Mouse (Mus musculus) myocyte (in vitro differentiated cells): ENCODE data around the gene Med13l. TPM values are rescaled to one million over a fixed set of nuclear protein-coding genes. Genes with fewer than 3 reads are reported as not detected.

Experiments used
- H3K27me3 ChIP-seq: one replicate; pipeline ENCODE4 v1.6.1; 2011; ENCODE audit not compliant: control insufficient read depth, insufficient read depth, insufficient read length
- H3K36me3 ChIP-seq: one replicate; pipeline ENCODE4 v1.6.1; 2011; ENCODE audit not compliant: control insufficient read depth, insufficient read depth
- H3K4me2 ChIP-seq: one replicate; pipeline ENCODE4 v1.6.1; 2011; ENCODE audit warnings: low read depth, control low read depth
- H3K4me3 ChIP-seq: one replicate; pipeline ENCODE4 v1.5.1; 2011; ENCODE audit warnings: mild to moderate bottlenecking, control low read depth, moderate library complexity
- H3K79me2 ChIP-seq: one replicate; pipeline ENCODE4 v1.6.1; 2011; ENCODE audit not compliant: control insufficient read depth, insufficient read depth
- H3ac ChIP-seq: one replicate; pipeline ENCODE4 v1.6.1; 2011; ENCODE audit not compliant: control insufficient read depth, insufficient read length
- CEBPB ChIP-seq: IDR thresholded peaks from 2 replicates; pipeline ENCODE4 v1.6.1; 2011; ENCODE audit warnings: mild to moderate bottlenecking, moderate library complexity; ENCODE audit not compliant: poor library complexity, insufficient read depth, severe bottlenecking
- E2F4 ChIP-seq: IDR thresholded peaks from one replicate; pipeline ENCODE4 v1.6.1; 2011; ENCODE audit warnings: mild to moderate bottlenecking, control low read depth, moderate library complexity; ENCODE audit not compliant: insufficient read depth
- MAX ChIP-seq: IDR thresholded peaks from one replicate; pipeline ENCODE4 v1.6.1; 2011; ENCODE audit warnings: low read depth, mild to moderate bottlenecking, control low read depth
- MYOD1 ChIP-seq, 3 experiments: IDR thresholded peaks; one replicate each; pipeline ENCODE4 v1.6.1; 2011; ENCODE audit warnings: control low read depth in 2 of 3, low read depth in 2 of 3, mild to moderate bottlenecking in 2 of 3, moderate library complexity in 1 of 3; ENCODE audit not compliant: insufficient read length in 2 of 3, control insufficient read depth in 1 of 3
- MYOG ChIP-seq, 3 experiments: IDR thresholded peaks; one replicate each; pipeline ENCODE4 v1.6.1; 2011; ENCODE audit warnings: control low read depth in 2 of 3, low read depth in 2 of 3, mild to moderate bottlenecking in 2 of 3; ENCODE audit not compliant: insufficient read length in 2 of 3, control insufficient read depth in 1 of 3, insufficient read depth in 1 of 3
- POLR2A ChIP-seq: IDR thresholded peaks from one replicate; pipeline ENCODE4 v1.6.1; 2011; ENCODE audit warnings: low read depth, mild to moderate bottlenecking, control low read depth, moderate library complexity; ENCODE audit not compliant: insufficient read length
- POLR2AphosphoS2 ChIP-seq: IDR thresholded peaks from one replicate; pipeline ENCODE4 v1.6.1; 2011; ENCODE audit warnings: low read depth, control low read depth; ENCODE audit not compliant: insufficient read length
- REST ChIP-seq: IDR thresholded peaks from one replicate; pipeline ENCODE4 v1.6.1; 2011; ENCODE audit warnings: mild to moderate bottlenecking, control low read depth, moderate library complexity; ENCODE audit not compliant: insufficient read depth, insufficient read length
- SRF ChIP-seq: IDR thresholded peaks from one replicate; pipeline ENCODE4 v1.6.1; 2011; ENCODE audit warnings: low read depth; ENCODE audit not compliant: control insufficient read depth, insufficient read length
- TCF12 ChIP-seq: IDR thresholded peaks from one replicate; pipeline ENCODE4 v1.6.1; 2011; ENCODE audit warnings: mild to moderate bottlenecking, control low read depth; ENCODE audit not compliant: poor library complexity, insufficient read depth, severe bottlenecking
- TCF3 ChIP-seq: IDR thresholded peaks from one replicate; pipeline ENCODE4 v1.6.1; 2011; ENCODE audit warnings: low read depth, control low read depth; ENCODE audit not compliant: insufficient read length
- USF1 ChIP-seq: IDR thresholded peaks from one replicate; pipeline ENCODE4 v1.6.1; 2011; ENCODE audit warnings: low read depth, mild to moderate bottlenecking, control low read depth, moderate library complexity
- polyA plus RNA-seq: library from polyadenylated mRNA; unstranded; fragments of >200 nt; fragmentation: generic; extraction: Trizol; gene quantifications from one replicate; pipeline ENCODE4 v1.2.1, GENCODE M21; 2012; ENCODE audit warnings: missing spikeins

Gene Med13l
- polyA plus RNA-seq, 1 experiment = 7.4 TPM

- H3K4me3 ChIP-seq = no peak overlapping the region
- no peak overlapping the region for H3ac ChIP-seq
- H3K79me2 ChIP-seq = no peaks in the 10 kb centered on the region
- H3K27me3 ChIP-seq = no peaks in the 10 kb centered on the region
- H3K36me3 ChIP-seq = no peaks in the 10 kb centered on the region
- no peak overlapping the region for H3K4me2 ChIP-seq
- no peak for TF ChIP-seq TCF3
- TF ChIP-seq SRF = no peak
- no peak for TF ChIP-seq E2F4
- no peak for TF ChIP-seq REST
- no peak for TF ChIP-seq TCF12
- no peak for TF ChIP-seq USF1
- TF ChIP-seq POLR2AphosphoS2 = no peak
- TF ChIP-seq MYOG (IDR thresholded peaks at IDR 0.05; ENCODE audit: control insufficient read depth in 1 of 3, insufficient read depth in 1 of 3, insufficient read length in 2 of 3, low read depth in 2 of 3) = no peak
- no peak for TF ChIP-seq MYOD1 (IDR thresholded peaks at IDR 0.05; ENCODE audit: control insufficient read depth in 1 of 3, insufficient read length in 2 of 3, low read depth in 2 of 3)
- TF ChIP-seq CEBPB = no peak
- TF ChIP-seq POLR2A = no peak
- TF ChIP-seq MAX = no peak
Measured at GRCm38 (mm10) chr5:118520457-118520856, 40.0 kb upstream of the Med13l start.

GRCm38 (mm10) chr5:118524400-118524799, 36.1 kb upstream of the Med13l start:
- no peaks in the 10 kb centered on the region for H3K27me3 ChIP-seq
- H3K36me3 ChIP-seq = no peaks in the 10 kb centered on the region
- H3ac ChIP-seq = no peak overlapping the region
- no peak for TF ChIP-seq TCF3
- TF ChIP-seq USF1 = no peak
- no peak for TF ChIP-seq POLR2AphosphoS2
- no peak for TF ChIP-seq TCF12
- no peak for TF ChIP-seq REST
- no peak for TF ChIP-seq CEBPB
- no peak for TF ChIP-seq MAX
- no peak for TF ChIP-seq E2F4
- no peak for TF ChIP-seq MYOG (IDR thresholded peaks at IDR 0.05; ENCODE audit: control insufficient read depth in 1 of 3, insufficient read depth in 1 of 3, insufficient read length in 2 of 3, low read depth in 2 of 3)
- no peak for TF ChIP-seq POLR2A
- TF ChIP-seq SRF = no peak
- TF ChIP-seq MYOD1 (IDR thresholded peaks at IDR 0.05; ENCODE audit: control insufficient read depth in 1 of 3, insufficient read length in 2 of 3, low read depth in 2 of 3) = no peak
- no peak overlapping the region for H3K4me3 ChIP-seq
- H3K79me2 ChIP-seq = no peaks in the 10 kb centered on the region
- no peak overlapping the region for H3K4me2 ChIP-seq

GRCm38 (mm10) chr5:118525634-118526033, 34.8 kb upstream of the Med13l start:
- Histone ChIP-seq H3K4me2 (no peak overlapping the region), H3K79me2 (no peaks in the 10 kb centered on the region), H3ac (no peak overlapping the region), H3K27me3 (no peaks in the 10 kb centered on the region), H3K36me3 (no peaks in the 10 kb centered on the region), H3K4me3 (no peak overlapping the region)
- no peak for TF ChIP-seq MYOD1 (IDR thresholded peaks at IDR 0.05; ENCODE audit: control insufficient read depth in 1 of 3, insufficient read length in 2 of 3, low read depth in 2 of 3)
- no peak for TF ChIP-seq SRF
- no peak for TF ChIP-seq MAX
- no peak for TF ChIP-seq POLR2A
- TF ChIP-seq TCF12 = no peak
- no peak for TF ChIP-seq REST
- TF ChIP-seq POLR2AphosphoS2 = no peak
- no peak for TF ChIP-seq TCF3
- no peak for TF ChIP-seq CEBPB

- H3K4me3 ChIP-seq = no peak overlapping the region
- H3K4me2 ChIP-seq = no peak overlapping the region
- TF ChIP-seq TCF12 (no peak), POLR2AphosphoS2 (no peak), MAX (no peak), POLR2A (no peak)
- H3K27me3 ChIP-seq = no peaks in the 10 kb centered on the region
- no peaks in the 10 kb centered on the region for H3K79me2 ChIP-seq
- no peak overlapping the region for H3ac ChIP-seq
- no peaks in the 10 kb centered on the region for H3K36me3 ChIP-seq
Measured at GRCm38 (mm10) chr5:118526504-118526903, 34.0 kb upstream of the Med13l start.

- H3K4me2 ChIP-seq = no peak overlapping the region
- no peak overlapping the region for H3K4me3 ChIP-seq
- TF ChIP-seq REST (no peak), POLR2A (no peak), SRF (no peak), USF1 (no peak), MAX (no peak), TCF12 (no peak), TCF3 (no peak)
- no peaks in the 10 kb centered on the region for H3K27me3 ChIP-seq
- no peaks in the 10 kb centered on the region for H3K36me3 ChIP-seq
- no peaks in the 10 kb centered on the region for H3K79me2 ChIP-seq
- no peak overlapping the region for H3ac ChIP-seq
Measured at GRCm38 (mm10) chr5:118529241-118529640, 31.2 kb upstream of the Med13l start.

GRCm38 (mm10) chr5:118532125-118532524, 28.4 kb upstream of the Med13l start:
- Histone ChIP-seq H3K79me2 (no peaks in the 10 kb centered on the region), H3ac (no peak overlapping the region), H3K27me3 (no peaks in the 10 kb centered on the region), H3K36me3 (no peaks in the 10 kb centered on the region), H3K4me2 (no peak overlapping the region), H3K4me3 (no peak overlapping the region)
- no peak for TF ChIP-seq E2F4
- no peak for TF ChIP-seq SRF
- no peak for TF ChIP-seq MAX
- TF ChIP-seq POLR2AphosphoS2 = no peak
- no peak for TF ChIP-seq MYOG (IDR thresholded peaks at IDR 0.05; ENCODE audit: control insufficient read depth in 1 of 3, insufficient read depth in 1 of 3, insufficient read length in 2 of 3, low read depth in 2 of 3)
- TF ChIP-seq USF1 = no peak
- no peak for TF ChIP-seq TCF12
- TF ChIP-seq MYOD1 (IDR thresholded peaks at IDR 0.05; ENCODE audit: control insufficient read depth in 1 of 3, insufficient read length in 2 of 3, low read depth in 2 of 3) = no peak
- no peak for TF ChIP-seq CEBPB
- no peak for TF ChIP-seq REST
- TF ChIP-seq TCF3 = no peak
- no peak for TF ChIP-seq POLR2A
